Mouse (Mus musculus): ENCODE data around the gene Amotl1. TPM values are rescaled to one million over a fixed set of nuclear protein-coding genes. Genes with fewer than 3 reads are reported as not detected.
A peak's percentile ranks its signal among the peaks of the same experiment; 100 is the strongest.
"Not testable (repeated sequence)": the region's sequence is repeated elsewhere in the genome, so short reads cannot be mapped to it uniquely, and the experiment has no call there.

Gene Amotl1
- polyA plus RNA-seq (2016; fragmentation: Nextera tagmentation; extraction: Ambion mirVana): 16.8 and 18.6 TPM in 2 replicates

GRCm38 (mm10) chr9:14644956-14645355 is at the start of gene Amotl1:
Gene Amotl1 (minus strand): TSS chr9:14645056.
- 43% methylated on average over 4 of the region's 4 CpGs for WGBS
- no peaks in the 10 kb centered on the region for H3K9me3 ChIP-seq
- H3K27me3 ChIP-seq (ENCODE audit: insufficient read depth, poor library complexity, severe bottlenecking): no peaks in the 10 kb centered on the region
- no peak for DNase-seq (ENCODE audit: low spot score)
- H3K27ac ChIP-seq: peak within 1 kb of the TSS; percentile 42; the same call in 1 of the 2 replicates
- no peak within 1 kb of the TSS for H3K4me3 ChIP-seq
- H3K36me3 ChIP-seq: no peaks in the 10 kb centered on the region
- H3K4me1 ChIP-seq: peaks cover 46% of the 10 kb centered on the region

GRCm38 (mm10) chr9:14689376-14690108 is 44.7 kb upstream of the Amotl1 start:
- Histone ChIP-seq H3K9me3 (no peaks in the 10 kb centered on the region), H3K36me3 (no peaks in the 10 kb centered on the region), H3K27ac (peak overlapping the region; percentile 79), H3K4me3 (peak overlapping the region; percentile 31; the same call in 1 of the 2 replicates), H3K27me3 (ENCODE audit: insufficient read depth, poor library complexity, severe bottlenecking) (no peaks in the 10 kb centered on the region), H3K4me1 (peaks cover 38% of the 10 kb centered on the region)
- peak; percentile 89 for DNase-seq (ENCODE audit: low spot score)
- 18% methylated on average over 12 of the region's 12 CpGs for WGBS

- Histone ChIP-seq H3K27me3 (ENCODE audit: insufficient read depth, poor library complexity, severe bottlenecking) (no peaks in the 10 kb centered on the region), H3K4me1 (peaks cover 49% of the 10 kb centered on the region), H3K27ac (no peak overlapping the region), H3K9me3 (no peaks in the 10 kb centered on the region), H3K36me3 (no peaks in the 10 kb centered on the region), H3K4me3 (no peak overlapping the region)
- no peak for DNase-seq (ENCODE audit: low spot score)
- WGBS: 56% methylated on average over 4 of the region's 4 CpGs
Observed at GRCm38 (mm10) chr9:14684363-14684762, 39.5 kb upstream of the Amotl1 start.

- Histone ChIP-seq H3K27ac (peak overlapping the region; percentile 22; the same call in 1 of the 2 replicates), H3K4me3 (no peak overlapping the region), H3K4me1 (peaks cover 37% of the 10 kb centered on the region), H3K9me3 (no peaks in the 10 kb centered on the region), H3K27me3 (ENCODE audit: insufficient read depth, poor library complexity, severe bottlenecking) (no peaks in the 10 kb centered on the region), H3K36me3 (0 out of 2 replicates have a peak, but pooled peaks cover 2% of the 10 kb centered on the region)
- no peak for DNase-seq (ENCODE audit: low spot score)
Observed at GRCm38 (mm10) chr9:14682741-14683140, 37.9 kb upstream of the Amotl1 start.

GRCm38 (mm10) chr9:14680584-14680983 is 35.7 kb upstream of the Amotl1 start:
- 64% methylated on average over 2 of the region's 2 CpGs for WGBS
- H3K9me3 ChIP-seq: no peaks in the 10 kb centered on the region
- 0 out of 2 replicates have a peak, but pooled peaks cover 2% of the 10 kb centered on the region for H3K36me3 ChIP-seq
- H3K4me1 ChIP-seq: peaks cover 45% of the 10 kb centered on the region
- H3K27ac ChIP-seq: no peak overlapping the region
- no peak for DNase-seq (ENCODE audit: low spot score)
- H3K27me3 ChIP-seq (ENCODE audit: insufficient read depth, poor library complexity, severe bottlenecking): no peaks in the 10 kb centered on the region
- no peak overlapping the region for H3K4me3 ChIP-seq

GRCm38 (mm10) chr9:14675707-14676691 is 31.1 kb upstream of the Amotl1 start:
- peak overlapping the region; percentile 65; the same call in 1 of the 2 replicates for H3K27ac ChIP-seq
- no peaks in the 10 kb centered on the region for H3K27me3 ChIP-seq (ENCODE audit: insufficient read depth, poor library complexity, severe bottlenecking)
- 0 out of 2 replicates have a peak, but pooled peaks cover 2% of the 10 kb centered on the region for H3K36me3 ChIP-seq
- 45% methylated on average over 9 of the region's 9 CpGs for WGBS
- H3K4me1 ChIP-seq: peaks cover 30% of the 10 kb centered on the region
- H3K4me3 ChIP-seq: no peak overlapping the region
- H3K9me3 ChIP-seq: no peaks in the 10 kb centered on the region
- DNase-seq (ENCODE audit: low spot score): no peak

GRCm38 (mm10) chr9:14674506-14674905 is 29.6 kb upstream of the Amotl1 start:
- H3K27ac ChIP-seq: no peak overlapping the region
- H3K9me3 ChIP-seq: no peaks in the 10 kb centered on the region
- H3K36me3 ChIP-seq: 0 out of 2 replicates have a peak, but pooled peaks cover 2% of the 10 kb centered on the region
- no peak for DNase-seq (ENCODE audit: low spot score)
- H3K27me3 ChIP-seq (ENCODE audit: insufficient read depth, poor library complexity, severe bottlenecking): no peaks in the 10 kb centered on the region
- WGBS: 91% methylated on average over 8 of the region's 8 CpGs
- H3K4me1 ChIP-seq: peaks cover 30% of the 10 kb centered on the region
- H3K4me3 ChIP-seq: no peak overlapping the region

GRCm38 (mm10) chr9:14673109-14673508 is 28.3 kb upstream of the Amotl1 start:
- 84% methylated on average over 4 of the region's 4 CpGs for WGBS
- Histone ChIP-seq H3K27me3 (ENCODE audit: insufficient read depth, poor library complexity, severe bottlenecking) (no peaks in the 10 kb centered on the region), H3K4me3 (no peak overlapping the region), H3K36me3 (no peaks in the 10 kb centered on the region), H3K9me3 (no peaks in the 10 kb centered on the region), H3K4me1 (peaks cover 30% of the 10 kb centered on the region), H3K27ac (no peak overlapping the region)
- no peak for DNase-seq (ENCODE audit: low spot score)

- not testable (repeated sequence) for H3K27ac ChIP-seq; DNase-seq (ENCODE audit: low spot score); H3K9me3 ChIP-seq; H3K4me3 ChIP-seq; H3K27me3 ChIP-seq (ENCODE audit: insufficient read depth, poor library complexity, severe bottlenecking); H3K36me3 ChIP-seq
- 60% methylated on average over 5 of the region's 5 CpGs for WGBS
- peaks cover 24% of the 10 kb centered on the region for H3K4me1 ChIP-seq
Observed at GRCm38 (mm10) chr9:14671965-14672364, 27.1 kb upstream of the Amotl1 start.

GRCm38 (mm10) chr9:14668382-14668781 is 23.5 kb upstream of the Amotl1 start:
- Histone ChIP-seq H3K27ac (no peak overlapping the region), H3K4me3 (no peak overlapping the region), H3K9me3 (no peaks in the 10 kb centered on the region), H3K27me3 (ENCODE audit: insufficient read depth, poor library complexity, severe bottlenecking) (no peaks in the 10 kb centered on the region), H3K36me3 (no peaks in the 10 kb centered on the region), H3K4me1 (peaks cover 12% of the 10 kb centered on the region; the same call in 1 of the 2 replicates)
- no peak for DNase-seq (ENCODE audit: low spot score)
- WGBS: 74% methylated on average over 3 of the region's 3 CpGs

GRCm38 (mm10) chr9:14666071-14666470 is 21.2 kb upstream of the Amotl1 start:
- Histone ChIP-seq H3K36me3 (no peaks in the 10 kb centered on the region), H3K27me3 (ENCODE audit: insufficient read depth, poor library complexity, severe bottlenecking) (no peaks in the 10 kb centered on the region)
- 57% methylated on average over 3 of the region's 3 CpGs for WGBS

GRCm38 (mm10) chr9:14663591-14663990 is 18.7 kb upstream of the Amotl1 start:
- Histone ChIP-seq H3K27ac (no peak overlapping the region), H3K4me3 (no peak overlapping the region), H3K4me1 (peaks cover 41% of the 10 kb centered on the region), H3K27me3 (ENCODE audit: insufficient read depth, poor library complexity, severe bottlenecking) (no peaks in the 10 kb centered on the region), H3K9me3 (no peaks in the 10 kb centered on the region), H3K36me3 (no peaks in the 10 kb centered on the region)
- DNase-seq (ENCODE audit: low spot score): no peak
- 89% methylated on average over 2 of the region's 2 CpGs for WGBS

More at GRCm38 (mm10) chr9:14666071-14666470, 21.2 kb upstream of the Amotl1 start:
- H3K9me3 ChIP-seq: no peaks in the 10 kb centered on the region
- no peak overlapping the region for H3K4me3 ChIP-seq
- H3K27ac ChIP-seq: no peak overlapping the region
- H3K4me1 ChIP-seq: peaks cover 34% of the 10 kb centered on the region
- no peak for DNase-seq (ENCODE audit: low spot score)

- 51% methylated on average over 7 of the region's 7 CpGs for WGBS
- no peak for DNase-seq (ENCODE audit: low spot score)
- Histone ChIP-seq H3K4me1 (peaks cover 41% of the 10 kb centered on the region), H3K4me3 (no peak overlapping the region), H3K36me3 (no peaks in the 10 kb centered on the region), H3K9me3 (no peaks in the 10 kb centered on the region), H3K27me3 (ENCODE audit: insufficient read depth, poor library complexity, severe bottlenecking) (no peaks in the 10 kb centered on the region), H3K27ac (no peak overlapping the region)
Observed at GRCm38 (mm10) chr9:14662876-14663275, 18.0 kb upstream of the Amotl1 start.
